Mouse (Mus musculus): ENCODE data around the gene Pla2g12b. TPM values are rescaled to one million over a fixed set of nuclear protein-coding genes. Genes with fewer than 3 reads are reported as not detected.
"Not testable (repeated sequence)": the region's sequence is repeated elsewhere in the genome, so short reads cannot be mapped to it uniquely, and the experiment has no call there.

Gene Pla2g12b
- polyA plus RNA-seq, 1 experiment, result not detected

DNA sequence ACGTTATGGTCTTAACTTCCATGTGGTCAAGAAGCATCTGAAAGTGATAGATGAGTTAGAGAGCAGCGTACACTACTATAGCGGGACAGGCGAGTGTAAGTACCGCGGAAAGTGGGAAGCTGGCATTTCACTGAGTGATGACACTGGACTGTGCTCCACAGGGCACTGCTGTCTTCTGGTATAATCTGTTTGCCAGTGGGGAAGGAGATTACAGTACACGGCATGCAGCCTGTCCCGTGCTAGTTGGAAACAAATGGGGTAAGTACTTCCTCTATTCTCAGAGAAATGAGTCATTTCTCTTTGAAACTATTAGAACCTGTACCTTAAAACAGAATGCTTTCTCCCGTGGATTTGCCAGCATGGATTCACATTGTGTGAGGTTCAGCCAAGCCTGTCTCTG, 34.0 kb upstream of the Pla2g12b start:
- no peak overlapping the region for H3K4me3 ChIP-seq (replicated peaks)
- no peaks in the 10 kb centered on the region for H3K9me3 ChIP-seq
- H3K36me3 ChIP-seq (replicated peaks; ENCODE audit: low read length), result peaks cover 100% of the 10 kb centered on the region
- peaks cover 10% of the 10 kb centered on the region for H3K4me1 ChIP-seq
- no peaks in the 10 kb centered on the region for H3K27me3 ChIP-seq (replicated peaks)
- TF ChIP-seq GATA1 (IDR thresholded peaks at IDR 0.05; ENCODE audit: borderline replicate concordance, low read length) (no peak), FLI1 (IDR thresholded peaks at IDR 0.05; ENCODE audit: low read length) (no peak)

DNA sequence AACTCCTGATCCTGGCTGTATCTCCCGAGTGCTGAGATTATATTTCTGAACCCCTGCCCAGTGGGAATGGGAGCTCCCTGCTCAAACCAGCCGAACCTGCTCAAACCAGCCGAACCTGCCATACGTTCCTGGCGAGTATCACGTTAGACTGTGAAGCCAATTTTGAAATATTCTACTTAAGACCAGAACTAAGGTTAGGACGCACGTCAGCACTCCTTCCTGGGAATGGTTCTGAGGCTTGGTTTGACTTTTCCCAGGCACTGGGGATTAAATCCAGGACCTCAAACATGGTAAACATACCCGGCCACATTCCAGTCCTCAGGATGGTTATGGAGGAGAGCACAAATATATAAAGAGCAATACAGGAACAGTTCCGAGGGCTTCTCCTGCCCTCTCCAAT, 25.6 kb upstream of the Pla2g12b start:
- Histone ChIP-seq H3K4me3 (replicated peaks) (no peak overlapping the region), H3K4me1 (peaks cover 42% of the 10 kb centered on the region), H3K36me3 (replicated peaks; ENCODE audit: low read length) (peaks cover 49% of the 10 kb centered on the region), H3K9me3 (no peaks in the 10 kb centered on the region), H3K27me3 (replicated peaks) (no peaks in the 10 kb centered on the region)
- TF ChIP-seq FLI1 (IDR thresholded peaks at IDR 0.05; ENCODE audit: low read length) (no peak), GATA1 (IDR thresholded peaks at IDR 0.05; ENCODE audit: borderline replicate concordance, low read length) (no peak)

DNA sequence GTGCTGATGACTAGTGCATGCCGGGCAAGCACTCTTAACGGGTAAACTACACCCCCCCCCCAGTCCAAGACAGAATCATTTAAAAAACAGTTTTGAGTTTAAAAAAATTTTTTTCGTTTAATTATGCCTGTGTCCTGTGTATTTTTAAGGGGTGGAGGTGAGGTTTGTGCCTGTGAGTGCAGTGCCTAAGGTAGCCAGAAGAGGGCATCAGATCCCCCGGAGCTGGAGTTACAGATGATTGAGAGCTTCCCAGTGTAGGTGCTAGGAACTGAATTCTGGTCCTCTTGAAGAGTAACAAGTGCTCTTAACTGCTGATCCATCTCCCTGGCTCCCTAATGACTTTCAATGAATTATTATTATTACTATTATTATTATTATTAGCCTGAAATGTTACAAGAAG, 24.7 kb upstream of the Pla2g12b start:
- Histone ChIP-seq H3K36me3 (replicated peaks; ENCODE audit: low read length) (peaks cover 41% of the 10 kb centered on the region), H3K4me3 (replicated peaks) (no peak overlapping the region), H3K27me3 (replicated peaks) (no peaks in the 10 kb centered on the region), H3K4me1 (peaks cover 42% of the 10 kb centered on the region), H3K9me3 (no peaks in the 10 kb centered on the region)
- TF ChIP-seq FLI1 (IDR thresholded peaks at IDR 0.05; ENCODE audit: low read length) (no peak), GATA1 (IDR thresholded peaks at IDR 0.05; ENCODE audit: borderline replicate concordance, low read length) (no peak)

DNA sequence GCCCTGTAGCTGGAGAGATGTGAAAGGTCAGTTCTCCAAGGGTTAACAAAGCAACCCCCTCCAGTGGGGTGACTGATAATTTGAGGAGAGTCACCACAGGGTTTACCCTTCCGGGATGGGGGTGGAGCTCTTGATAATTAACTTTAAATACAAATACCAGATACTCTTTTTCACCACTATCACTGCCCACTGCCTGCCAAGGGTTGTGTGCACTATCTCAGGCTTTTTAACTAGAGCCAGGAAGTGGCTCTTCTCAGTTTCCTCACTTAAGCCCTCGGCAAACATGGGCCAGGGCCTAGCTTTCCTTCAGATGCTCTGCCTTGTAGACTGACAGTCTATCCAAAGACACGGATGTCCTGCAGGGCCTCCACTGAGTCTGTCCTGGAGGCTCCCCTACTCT, 23.5 kb upstream of the Pla2g12b start:
- TF ChIP-seq GATA1 (IDR thresholded peaks at IDR 0.05; ENCODE audit: borderline replicate concordance, low read length) (no peak), FLI1 (IDR thresholded peaks at IDR 0.05; ENCODE audit: low read length) (no peak)
- Histone ChIP-seq H3K36me3 (replicated peaks; ENCODE audit: low read length) (peaks cover 29% of the 10 kb centered on the region), H3K27me3 (replicated peaks) (no peaks in the 10 kb centered on the region), H3K9me3 (no peaks in the 10 kb centered on the region), H3K4me3 (replicated peaks) (peak overlapping the region; percentile 87), H3K4me1 (peaks cover 37% of the 10 kb centered on the region)

- TF ChIP-seq FLI1 (IDR thresholded peaks at IDR 0.05; ENCODE audit: low read length), result no peak
- H3K4me1 ChIP-seq, result peaks cover 37% of the 10 kb centered on the region
- peaks cover 25% of the 10 kb centered on the region for H3K36me3 ChIP-seq (replicated peaks; ENCODE audit: low read length)
- H3K4me3 ChIP-seq (replicated peaks), result peak overlapping the region; percentile 87
- H3K27me3 ChIP-seq (replicated peaks), result no peaks in the 10 kb centered on the region
- no peaks in the 10 kb centered on the region for H3K9me3 ChIP-seq
Measured at GRCm38 (mm10) chr10:59380411-59380821, 23.0 kb upstream of the Pla2g12b start.

- H3K4me3 ChIP-seq (replicated peaks); H3K9me3 ChIP-seq; H3K27me3 ChIP-seq (replicated peaks): not testable (repeated sequence)
- Histone ChIP-seq H3K36me3 (replicated peaks; ENCODE audit: low read length) (peaks cover 21% of the 10 kb centered on the region), H3K4me1 (peaks cover 33% of the 10 kb centered on the region)
Measured at GRCm38 (mm10) chr10:59381563-59381962, 21.9 kb upstream of the Pla2g12b start.

- Histone ChIP-seq H3K9me3 (peaks cover 20% of the 10 kb centered on the region), H3K4me1 (peaks cover 8% of the 10 kb centered on the region), H3K36me3 (replicated peaks; ENCODE audit: low read length) (peaks cover 35% of the 10 kb centered on the region), H3K27me3 (replicated peaks) (no peaks in the 10 kb centered on the region), H3K4me3 (replicated peaks) (no peak overlapping the region)
- TF ChIP-seq FLI1 (IDR thresholded peaks at IDR 0.05; ENCODE audit: low read length), result no peak
- no peak for TF ChIP-seq GATA1 (IDR thresholded peaks at IDR 0.05; ENCODE audit: borderline replicate concordance, low read length)
Measured at GRCm38 (mm10) chr10:59386951-59387350, 16.5 kb upstream of the Pla2g12b start.

DNA sequence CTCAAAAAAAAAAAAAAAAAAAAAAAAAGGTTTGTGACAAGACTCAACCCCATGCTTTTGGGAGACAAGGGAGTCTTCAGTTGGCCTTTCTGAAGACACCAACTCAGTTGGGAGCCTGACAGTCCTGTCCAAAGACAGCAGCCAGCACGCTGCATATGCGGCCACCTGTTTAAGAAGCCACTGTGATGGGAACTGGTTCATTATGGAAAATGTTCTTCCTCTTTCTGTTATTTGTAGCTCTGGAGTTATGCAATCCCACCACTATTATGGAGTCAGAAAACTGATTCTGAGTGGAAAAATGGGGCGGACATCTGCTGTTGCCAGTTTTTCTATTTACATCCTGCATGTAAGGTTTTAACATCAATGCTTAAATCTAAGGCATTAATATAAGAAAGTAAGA, 13.8 kb upstream of the Pla2g12b start:
- peaks cover 20% of the 10 kb centered on the region for H3K9me3 ChIP-seq
- TF ChIP-seq GATA1 (IDR thresholded peaks at IDR 0.05; ENCODE audit: borderline replicate concordance, low read length) (no peak), FLI1 (IDR thresholded peaks at IDR 0.05; ENCODE audit: low read length) (no peak)
- no peaks in the 10 kb centered on the region for H3K27me3 ChIP-seq (replicated peaks)
- H3K36me3 ChIP-seq (replicated peaks; ENCODE audit: low read length), result peaks cover 35% of the 10 kb centered on the region
- H3K4me3 ChIP-seq (replicated peaks), result no peak overlapping the region
- H3K4me1 ChIP-seq, result peaks cover 28% of the 10 kb centered on the region

GRCm38 (mm10) chr10:59391907-59392306, 11.6 kb upstream of the Pla2g12b start:
- H3K9me3 ChIP-seq, result peaks cover 20% of the 10 kb centered on the region

DNA sequence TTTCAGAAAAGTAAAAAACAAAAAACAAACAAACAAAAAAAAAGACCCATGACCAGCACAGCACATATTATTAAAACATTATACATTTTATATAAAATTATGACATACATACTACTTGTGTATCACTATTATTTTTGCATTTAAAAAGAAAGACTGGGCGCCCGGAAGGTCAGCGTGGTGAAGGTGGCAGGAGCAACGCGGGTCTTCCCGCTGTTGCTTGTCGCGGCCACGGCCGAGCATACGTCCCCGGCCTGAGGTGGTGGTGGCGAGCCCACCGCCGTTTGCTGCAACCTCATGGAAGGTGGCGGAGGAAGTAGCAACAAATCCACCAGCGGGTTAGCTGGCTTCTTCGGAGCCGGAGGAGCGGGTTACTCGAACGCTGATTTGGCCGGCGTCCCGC, 8.0 kb upstream of the Pla2g12b start, which contains the start of gene Gm10273:
Gene Gm10273 (plus strand): TSS at position 172 of the 400 bp plus-strand sequence.
- H3K9me3 ChIP-seq; H3K36me3 ChIP-seq (replicated peaks; ENCODE audit: low read length); H3K4me3 ChIP-seq (replicated peaks); H3K27me3 ChIP-seq (replicated peaks): not testable (repeated sequence)
- H3K4me1 ChIP-seq, result peaks cover 34% of the 10 kb centered on the region

More at GRCm38 (mm10) chr10:59391907-59392306, 11.6 kb upstream of the Pla2g12b start:
- no peak overlapping the region for H3K4me3 ChIP-seq (replicated peaks)
- no peaks in the 10 kb centered on the region for H3K27me3 ChIP-seq (replicated peaks)
- H3K4me1 ChIP-seq, result peaks cover 28% of the 10 kb centered on the region
- peaks cover 34% of the 10 kb centered on the region for H3K36me3 ChIP-seq (replicated peaks; ENCODE audit: low read length)
- TF ChIP-seq GATA1 (IDR thresholded peaks at IDR 0.05; ENCODE audit: borderline replicate concordance, low read length), result no peak

DNA sequence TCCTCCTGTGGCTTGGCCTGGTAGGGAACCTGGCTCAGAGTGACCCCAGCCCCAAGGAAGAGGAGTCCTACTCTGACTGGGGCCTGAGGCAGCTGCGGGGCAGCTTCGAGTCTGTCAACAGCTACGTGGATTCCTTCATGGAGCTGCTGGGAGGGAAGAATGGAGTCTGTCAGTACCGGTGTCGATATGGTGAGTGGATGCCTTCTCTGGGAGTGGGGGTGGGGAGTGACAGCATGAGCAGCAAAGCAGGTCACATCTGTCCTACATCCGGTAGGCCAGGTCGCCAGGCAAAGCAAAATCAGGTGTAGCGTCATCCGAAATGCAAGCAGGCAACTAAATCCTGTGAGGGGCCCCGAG, 311 bp downstream of the Pla2g12b start:
- H3K9me3 ChIP-seq, result no peaks in the 10 kb centered on the region
- H3K4me1 ChIP-seq, result peaks cover 16% of the 10 kb centered on the region
- peaks cover 16% of the 10 kb centered on the region for H3K27me3 ChIP-seq (replicated peaks)
- H3K4me3 ChIP-seq (replicated peaks), result no peak overlapping the region
- no peak for TF ChIP-seq GATA1 (IDR thresholded peaks at IDR 0.05; ENCODE audit: borderline replicate concordance, low read length)
- no peak for TF ChIP-seq FLI1 (IDR thresholded peaks at IDR 0.05; ENCODE audit: low read length)
- no peaks in the 10 kb centered on the region for H3K36me3 ChIP-seq (replicated peaks; ENCODE audit: low read length)

All from megakaryocyte, embryonic 14.5 days (primary cell).